Mouse (Mus musculus): ENCODE results near the gene Ftl1. TPM values are rescaled to one million over a fixed set of nuclear protein-coding genes. Genes with fewer than 3 reads are reported as not detected.

Ftl1 gene
- total and polyA plus RNA-seq, 3 experiments: 213 to 903 (median 308) TPM

DNA sequence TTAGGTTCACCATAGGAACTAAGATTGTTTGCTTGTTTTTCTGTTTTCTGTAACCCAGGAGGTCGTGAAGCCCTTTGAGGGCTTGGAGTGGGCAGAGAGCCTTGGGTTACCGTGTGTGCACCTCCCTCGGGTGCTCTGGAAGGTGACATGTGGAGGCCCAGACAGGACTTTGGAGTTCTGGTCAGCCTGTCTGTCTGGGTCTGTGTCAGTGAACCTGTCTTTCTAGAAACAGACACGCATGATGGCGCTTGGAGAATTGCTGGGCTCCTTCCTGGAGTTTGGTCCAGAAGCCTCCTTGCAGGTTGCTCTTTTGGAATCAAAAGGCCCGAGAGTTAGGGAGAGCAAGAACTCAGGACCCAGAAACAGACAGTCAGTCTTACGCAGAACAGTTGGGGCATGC is 693 bp upstream of the Ftl1 start:
- peaks cover 15% of the 10 kb centered on the region for H3K4me1 ChIP-seq (ENCODE audit: control insufficient read depth, insufficient read depth, low read length)
- peak overlapping the region; percentile 54 for H3K4me3 ChIP-seq
- TF ChIP-seq CTCF (IDR thresholded peaks at IDR 0.05) (no peak), POLR2A (IDR thresholded peaks at IDR 0.05; ENCODE audit: insufficient read depth, low read depth, low read length) (no peak), EP300 (IDR thresholded peaks at IDR 0.05; ENCODE audit: insufficient read depth, low read depth, low read length) (no peak)
- no peaks in the 10 kb centered on the region for H3K79me2 ChIP-seq (replicated peaks; ENCODE audit: control insufficient read depth, insufficient read depth, low read length)
- H3K9ac ChIP-seq (ENCODE audit: low read depth, low read length): peak overlapping the region; percentile 64; the same call in 1 of the 2 replicates
- H3K36me3 ChIP-seq (ENCODE audit: control insufficient read depth, insufficient read depth, low read length): peaks cover 12% of the 10 kb centered on the region
- 60% methylated on average over 7 of the region's 7 CpGs for WGBS
- H3K27me3 ChIP-seq (ENCODE audit: control insufficient read depth, insufficient read depth, low read length): no peaks in the 10 kb centered on the region
- intact Hi-C loops (cut with DNase I): loop anchor here (5.0 to 10.0 kb wide), 2 partner anchors 242 to 344 kb away; no protein-coding TSS in a partner anchor
- peak; percentile 43 to 51 for DNase-seq
- H3K27ac ChIP-seq: peak overlapping the region; percentile 96

DNA sequence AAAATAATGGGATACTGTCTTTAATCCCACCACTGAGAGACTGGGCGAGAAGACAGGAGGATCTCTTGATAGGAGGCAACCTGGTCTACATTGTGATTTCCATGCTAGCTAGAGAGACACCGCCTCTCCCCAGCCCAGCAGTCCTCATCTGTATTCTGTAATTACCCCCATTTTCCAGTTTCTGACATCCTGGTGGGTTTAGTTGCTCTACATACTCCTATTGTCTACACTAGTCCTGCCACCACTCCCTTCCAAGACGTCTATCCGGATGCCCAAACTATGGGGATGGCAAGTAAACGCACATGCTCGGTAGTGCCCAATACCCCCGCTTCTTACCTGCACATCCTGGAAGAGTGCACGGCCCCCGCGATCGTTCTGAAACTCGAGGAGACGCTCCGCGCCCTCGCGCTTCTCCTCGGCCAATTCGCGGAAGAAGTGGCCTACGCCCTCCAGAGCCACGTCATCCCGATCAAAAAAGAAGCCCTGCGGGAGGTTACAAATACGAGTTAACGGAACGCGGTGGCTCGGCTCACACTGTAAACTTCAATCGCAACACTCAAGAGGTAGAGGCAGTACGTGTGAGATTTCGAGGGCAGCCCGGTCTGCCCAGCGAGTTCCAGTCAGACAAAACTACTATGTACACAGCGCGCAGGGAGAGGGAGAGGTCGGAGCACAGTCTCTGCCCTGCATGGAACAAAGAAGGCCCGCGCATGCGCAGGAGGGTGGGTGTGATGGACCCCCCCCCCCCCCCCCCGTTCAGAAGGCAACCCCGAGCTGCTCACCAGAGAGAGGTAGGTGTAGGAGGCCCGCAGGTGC is 728 bp downstream of the Ftl1 start:
- H3K27me3 ChIP-seq (ENCODE audit: control insufficient read depth, insufficient read depth, low read length): no peaks in the 10 kb centered on the region
- H3K4me1 ChIP-seq (ENCODE audit: control insufficient read depth, insufficient read depth, low read length): peaks cover 15% of the 10 kb centered on the region
- H3K79me2 ChIP-seq (replicated peaks; ENCODE audit: control insufficient read depth, insufficient read depth, low read length): no peaks in the 10 kb centered on the region
- peak overlapping the region; percentile 72 for H3K9ac ChIP-seq (ENCODE audit: low read depth, low read length)
- peak overlapping the region; percentile 59 for H3K4me3 ChIP-seq
- under 1% methylated on average over 43 of the region's 43 CpGs for WGBS
- intact Hi-C loops (cut with DNase I): loop anchor here (1.0 kb wide), 1 partner anchor 25 kb away; the partner anchor contains the start of gene Gys1
- peaks cover 12% of the 10 kb centered on the region for H3K36me3 ChIP-seq (ENCODE audit: control insufficient read depth, insufficient read depth, low read length)
- H3K27ac ChIP-seq: peak overlapping the region; percentile 96
- 0 out of 2 replicates have a peak, but pooled peaks have one; percentile 6 for TF ChIP-seq EP300 (IDR thresholded peaks at IDR 0.05; ENCODE audit: insufficient read depth, low read depth, low read length)
- peak; percentile 34 for TF ChIP-seq POLR2A (IDR thresholded peaks at IDR 0.05; ENCODE audit: insufficient read depth, low read depth, low read length)
- TF ChIP-seq CTCF (IDR thresholded peaks at IDR 0.05): no peak
- peak; percentile 87 to 88 for DNase-seq

DNA sequence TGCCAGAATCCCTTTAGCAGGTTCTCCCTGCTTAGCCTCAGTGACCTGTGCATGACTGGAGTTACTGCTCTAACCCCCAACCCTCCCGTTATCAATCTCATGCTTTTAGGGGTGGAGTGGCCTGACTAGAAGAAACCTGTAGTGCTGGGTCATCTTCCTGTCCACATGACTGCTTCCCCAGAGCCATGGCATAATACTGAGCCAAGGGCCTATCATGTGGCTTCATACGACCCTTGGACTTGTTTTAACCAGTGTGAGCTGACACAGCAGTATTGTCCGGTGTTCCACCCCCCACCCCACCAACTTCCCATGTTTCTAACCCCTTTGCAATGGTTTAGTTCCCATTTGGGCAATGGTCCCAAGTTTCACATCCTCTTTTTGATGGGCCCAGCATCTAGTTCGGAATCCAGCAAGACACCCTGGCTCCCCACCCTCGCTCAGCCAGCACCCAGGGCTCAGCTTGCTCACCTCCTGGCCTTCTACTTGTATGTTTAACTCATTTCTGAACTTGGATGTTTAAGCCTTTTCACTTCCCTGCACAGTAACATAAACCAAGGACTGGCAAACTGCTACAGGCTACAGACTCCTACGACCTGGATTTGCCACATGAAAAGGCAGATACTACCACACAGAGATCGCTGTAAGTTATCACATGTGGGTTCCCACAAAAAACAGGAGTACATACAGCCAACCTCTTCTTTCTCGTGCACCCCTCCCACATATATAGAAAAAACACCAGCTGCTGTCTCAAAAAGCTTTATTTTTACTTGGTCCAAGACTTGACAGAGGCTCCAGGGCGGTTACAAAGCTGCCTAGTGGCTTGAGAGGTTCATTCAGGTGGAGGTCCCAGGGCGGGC is 2.3 kb downstream of the Ftl1 start:
- Histone ChIP-seq H3K79me2 (replicated peaks; ENCODE audit: control insufficient read depth, insufficient read depth, low read length) (no peaks in the 10 kb centered on the region), H3K27ac (peak overlapping the region; percentile 54), H3K4me3 (peak overlapping the region; percentile 59; the same call in 1 of the 2 replicates), H3K36me3 (ENCODE audit: control insufficient read depth, insufficient read depth, low read length) (peaks cover 12% of the 10 kb centered on the region), H3K9ac (ENCODE audit: low read depth, low read length) (no peak overlapping the region), H3K4me1 (ENCODE audit: control insufficient read depth, insufficient read depth, low read length) (peaks cover 15% of the 10 kb centered on the region), H3K27me3 (ENCODE audit: control insufficient read depth, insufficient read depth, low read length) (no peaks in the 10 kb centered on the region)
- 37% methylated on average over 10 of the region's 10 CpGs for WGBS
- intact Hi-C loops (cut with DNase I): no loop called here
- peak; percentile 43 to 58 for DNase-seq
- TF ChIP-seq POLR2A (IDR thresholded peaks at IDR 0.05; ENCODE audit: insufficient read depth, low read depth, low read length) (peak; percentile 46), EP300 (IDR thresholded peaks at IDR 0.05; ENCODE audit: insufficient read depth, low read depth, low read length) (peak; percentile 76; the same call in 1 of the 2 replicates), CTCF (IDR thresholded peaks at IDR 0.05) (no peak)

DNA sequence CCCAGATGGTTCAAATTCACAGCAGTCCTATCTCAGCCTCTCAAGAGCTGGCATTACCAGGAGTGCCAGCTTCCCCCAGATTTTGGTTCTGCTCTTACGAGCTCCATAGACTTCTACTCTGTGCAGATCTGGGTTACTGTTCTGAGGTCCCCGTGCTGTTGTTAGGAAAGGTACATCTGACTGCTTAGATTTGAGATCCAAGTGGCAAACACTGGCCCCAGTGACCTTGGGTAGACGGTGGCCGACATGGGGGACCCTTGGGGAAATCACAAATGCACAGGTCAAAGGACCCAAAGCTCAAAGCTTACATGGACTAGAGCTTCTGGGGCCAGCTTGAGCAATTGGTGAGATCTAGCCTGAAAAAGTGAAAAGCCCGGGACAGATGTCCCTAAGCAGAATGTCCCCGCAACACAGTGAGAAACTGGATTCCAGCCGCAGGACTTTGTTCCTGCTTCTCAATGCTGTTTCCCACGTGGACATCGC is 2.9 kb downstream of the Ftl1 start:
- WGBS: 37% methylated on average over 9 of the region's 9 CpGs
- Histone ChIP-seq H3K27ac (peak overlapping the region; percentile 52; the same call in 1 of the 2 replicates), H3K4me1 (ENCODE audit: control insufficient read depth, insufficient read depth, low read length) (peaks cover 15% of the 10 kb centered on the region), H3K27me3 (ENCODE audit: control insufficient read depth, insufficient read depth, low read length) (no peaks in the 10 kb centered on the region), H3K36me3 (ENCODE audit: control insufficient read depth, insufficient read depth, low read length) (peaks cover 12% of the 10 kb centered on the region), H3K9ac (ENCODE audit: low read depth, low read length) (no peak overlapping the region), H3K4me3 (no peak overlapping the region), H3K79me2 (replicated peaks; ENCODE audit: control insufficient read depth, insufficient read depth, low read length) (no peaks in the 10 kb centered on the region)
- TF ChIP-seq POLR2A (IDR thresholded peaks at IDR 0.05; ENCODE audit: insufficient read depth, low read depth, low read length) (no peak), EP300 (IDR thresholded peaks at IDR 0.05; ENCODE audit: insufficient read depth, low read depth, low read length) (no peak), CTCF (IDR thresholded peaks at IDR 0.05) (no peak)
- intact Hi-C loops (cut with DNase I): no loop called here
- no peak for DNase-seq

DNA sequence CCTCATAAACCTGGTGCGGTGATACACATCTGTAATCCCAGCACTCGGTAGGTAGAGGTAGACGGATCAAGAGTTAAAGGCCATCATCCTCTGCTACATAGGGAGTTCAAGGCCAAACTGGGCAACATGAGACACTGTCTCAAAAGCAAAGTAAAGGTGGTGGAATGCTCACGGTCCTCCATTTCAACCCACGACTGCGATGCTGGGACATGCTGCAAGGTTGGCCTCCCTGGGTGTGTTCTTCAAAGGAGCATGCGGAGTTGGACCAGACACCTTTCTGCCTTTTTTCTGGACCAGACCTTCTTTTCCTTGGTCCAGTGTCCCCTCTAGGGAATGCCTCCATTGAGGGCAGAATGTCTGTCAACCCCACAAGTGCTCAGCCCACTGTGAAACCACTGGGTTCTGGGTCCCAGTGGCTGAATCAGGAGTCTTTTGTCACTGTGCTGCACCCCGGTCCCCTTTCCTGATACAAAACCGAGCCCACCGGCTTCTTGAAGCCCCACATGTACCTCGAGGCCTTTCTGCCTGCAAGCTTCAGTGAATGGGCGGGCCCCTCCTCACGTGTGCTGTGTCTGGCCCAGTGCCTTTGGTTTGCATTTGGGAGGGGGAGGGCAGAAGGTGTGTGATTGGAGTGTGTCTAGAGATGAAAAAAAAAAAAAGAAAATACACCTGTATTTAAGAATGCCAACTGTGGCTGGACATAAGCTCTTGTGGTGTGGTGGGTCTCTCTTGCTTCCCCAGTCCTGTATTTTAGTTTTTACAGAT is 3.6 kb downstream of the Ftl1 start:
- Histone ChIP-seq H3K9ac (ENCODE audit: low read depth, low read length) (no peak overlapping the region), H3K79me2 (replicated peaks; ENCODE audit: control insufficient read depth, insufficient read depth, low read length) (no peaks in the 10 kb centered on the region), H3K4me1 (ENCODE audit: control insufficient read depth, insufficient read depth, low read length) (peaks cover 14% of the 10 kb centered on the region), H3K36me3 (ENCODE audit: control insufficient read depth, insufficient read depth, low read length) (peaks cover 12% of the 10 kb centered on the region), H3K27ac (no peak overlapping the region), H3K4me3 (no peak overlapping the region), H3K27me3 (ENCODE audit: control insufficient read depth, insufficient read depth, low read length) (no peaks in the 10 kb centered on the region)
- no peak for TF ChIP-seq CTCF (IDR thresholded peaks at IDR 0.05)
- TF ChIP-seq POLR2A (IDR thresholded peaks at IDR 0.05; ENCODE audit: insufficient read depth, low read depth, low read length): no peak
- no peak for TF ChIP-seq EP300 (IDR thresholded peaks at IDR 0.05; ENCODE audit: insufficient read depth, low read depth, low read length)
- intact Hi-C loops (cut with DNase I): no loop called here
- 81% methylated on average over 13 of the region's 13 CpGs for WGBS
- no peak for DNase-seq
